Mouse (Mus musculus) cerebellum, adult 11-12 months (tissue): ENCODE measurements around the gene Olfr434.
"Not testable (repeated sequence)": the region's sequence is repeated elsewhere in the genome, so short reads cannot be mapped to it uniquely, and the experiment has no call there.

Experiments used
- DNase-seq: peaks from one replicate; pipeline ENCODE4 v3.0.0; 2022

The Olfr434 gene

DNA sequence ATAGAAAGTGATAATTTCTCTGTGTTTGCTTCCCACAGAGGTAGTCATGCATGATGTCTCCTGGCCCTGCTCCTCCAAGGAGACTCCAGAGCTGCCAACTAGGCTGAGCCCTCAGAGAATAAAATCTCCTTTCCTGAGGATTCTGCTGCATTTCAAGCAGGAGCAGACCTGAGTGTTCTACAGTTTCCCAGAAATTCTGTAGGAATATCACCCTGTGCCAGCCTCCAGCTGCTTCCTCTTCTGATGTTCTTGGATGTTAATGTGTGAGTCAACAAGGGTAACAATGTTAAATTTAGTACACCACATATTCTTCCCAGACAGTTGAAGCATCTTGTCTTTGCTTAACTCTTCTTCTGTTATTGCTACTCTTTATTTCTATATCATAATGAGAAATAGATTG lies at the start of gene Olfr434:
Olfr434 (plus strand) TSS at position 149 of the 400 bp plus-strand sequence.
- DNase-seq = not testable (repeated sequence)

DNA sequence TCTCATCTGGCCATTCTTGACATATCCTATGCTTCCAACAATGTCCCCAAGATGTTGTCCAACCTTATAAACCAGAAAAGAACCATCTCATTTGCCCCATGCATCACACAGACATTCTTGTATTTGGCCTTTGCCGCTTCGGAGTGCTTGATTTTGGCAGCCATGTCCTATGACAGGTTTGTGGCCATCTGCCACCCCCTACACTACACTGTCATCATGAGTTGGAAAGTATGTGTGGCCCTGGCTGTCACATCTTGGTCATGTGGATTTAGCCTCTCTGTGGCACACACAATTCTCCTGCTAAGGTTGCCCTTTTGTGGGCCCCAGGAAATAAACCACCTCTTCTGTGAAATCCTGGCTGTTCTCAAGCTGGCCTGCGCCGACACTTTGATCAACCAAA lies 45.6 kb upstream of the Olfr434 start:
- peak; percentile 22 for DNase-seq

DNA sequence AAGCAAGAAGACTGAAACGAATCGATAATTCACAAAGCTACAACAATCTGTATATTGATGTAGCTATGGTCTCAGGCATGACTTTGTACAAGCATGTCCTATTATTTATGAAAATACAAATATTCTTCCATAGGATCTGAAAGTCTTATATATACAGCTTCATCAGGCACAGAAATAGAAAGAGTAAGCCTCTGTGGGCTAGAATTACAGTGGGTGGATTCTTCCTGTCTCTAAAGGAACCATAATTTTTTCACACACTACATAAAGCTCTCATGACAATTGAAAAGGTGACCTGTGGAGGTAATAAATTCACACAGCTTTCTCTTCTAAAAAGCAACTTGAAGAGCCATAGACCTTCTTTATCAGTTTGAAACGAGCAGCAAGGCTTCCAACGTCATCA lies 41.0 kb upstream of the Olfr434 start, which contains the start of gene Olfr13:
Olfr13 (plus strand) TSS at position 301 of the 400 bp plus-strand sequence.
- no peak for DNase-seq

DNA sequence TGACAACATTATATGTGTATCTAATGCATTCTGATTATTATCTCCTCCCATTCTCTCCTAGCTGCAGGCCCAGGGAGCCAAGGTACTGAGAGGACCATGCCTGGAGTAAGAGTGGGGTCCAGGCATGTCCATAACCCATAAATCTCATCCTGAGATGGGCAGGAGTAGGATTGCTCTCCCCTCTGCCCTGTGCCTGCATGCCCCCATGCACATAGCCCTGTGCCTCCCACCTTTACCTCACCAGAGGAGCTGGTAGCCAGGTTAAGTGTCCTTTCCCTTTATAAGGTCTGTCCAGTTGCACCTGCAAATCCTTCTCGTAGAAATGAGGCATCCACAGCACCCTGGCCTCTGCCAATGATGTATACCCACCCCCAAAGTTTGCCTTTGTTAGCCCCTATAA lies 34.7 kb upstream of the Olfr434 start:
- no peak for DNase-seq

DNA sequence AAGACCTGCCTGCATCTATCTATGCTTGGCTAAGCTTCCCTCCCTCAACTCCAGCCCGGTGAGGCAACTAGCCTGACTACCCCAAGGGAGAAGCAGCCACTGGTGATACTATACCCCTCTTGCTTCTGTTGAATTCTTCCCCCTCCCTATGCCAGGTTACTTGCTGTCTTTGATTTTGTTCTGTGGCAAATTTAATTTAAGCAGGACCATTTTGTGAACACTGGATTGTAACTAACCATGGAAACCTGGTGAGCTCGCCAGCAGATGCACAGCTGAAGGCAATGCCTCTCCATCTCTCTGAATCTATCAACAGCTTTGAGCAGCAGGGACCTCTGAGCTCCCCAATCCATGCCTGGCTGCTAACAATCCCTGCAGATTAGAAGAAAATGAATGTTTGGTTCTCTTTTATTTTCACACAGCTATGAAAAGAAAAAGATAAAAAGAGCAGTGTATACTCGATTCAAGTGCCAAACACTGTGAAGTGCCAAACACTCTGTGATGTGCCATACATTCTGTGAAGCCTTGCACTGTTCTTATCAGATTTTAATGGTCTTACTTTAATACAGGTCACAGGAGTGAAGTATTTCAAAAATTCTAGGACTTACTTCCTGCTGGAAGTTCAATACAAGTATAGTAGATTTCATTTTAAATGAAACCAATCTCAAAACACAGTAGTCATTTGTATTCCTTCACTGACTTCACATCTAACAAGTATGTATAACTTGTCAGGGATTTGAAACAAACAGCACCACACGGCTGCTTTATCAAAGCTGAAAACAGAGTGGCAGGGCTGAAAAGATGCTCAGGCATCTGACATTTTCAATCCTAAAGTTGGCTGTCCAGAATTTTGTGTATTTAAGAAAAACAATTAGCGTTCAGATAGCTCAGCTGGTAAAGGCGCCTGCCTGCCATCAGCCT lies 34.0 kb upstream of the Olfr434 start:
- DNase-seq = no peak

DNA sequence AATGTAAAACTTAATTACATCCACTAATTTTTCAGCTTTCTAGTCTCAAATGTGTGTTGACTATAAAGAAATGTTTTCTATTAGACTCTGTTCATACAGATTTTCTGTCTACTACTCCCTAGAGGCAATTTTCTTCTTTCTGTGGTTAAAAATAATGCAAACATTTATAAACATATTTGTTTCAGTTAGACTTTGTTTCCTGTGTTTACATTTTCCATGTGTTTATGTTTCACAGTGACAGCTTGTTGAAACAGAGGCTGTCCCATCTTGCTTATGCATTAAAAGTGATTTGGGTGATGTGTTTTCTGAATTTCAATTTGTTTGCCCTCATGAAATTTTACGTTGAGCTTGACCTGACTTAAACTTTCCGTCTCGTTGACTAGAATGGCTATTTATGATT lies 21.8 kb upstream of the Olfr434 start:
- no peak for DNase-seq

DNA sequence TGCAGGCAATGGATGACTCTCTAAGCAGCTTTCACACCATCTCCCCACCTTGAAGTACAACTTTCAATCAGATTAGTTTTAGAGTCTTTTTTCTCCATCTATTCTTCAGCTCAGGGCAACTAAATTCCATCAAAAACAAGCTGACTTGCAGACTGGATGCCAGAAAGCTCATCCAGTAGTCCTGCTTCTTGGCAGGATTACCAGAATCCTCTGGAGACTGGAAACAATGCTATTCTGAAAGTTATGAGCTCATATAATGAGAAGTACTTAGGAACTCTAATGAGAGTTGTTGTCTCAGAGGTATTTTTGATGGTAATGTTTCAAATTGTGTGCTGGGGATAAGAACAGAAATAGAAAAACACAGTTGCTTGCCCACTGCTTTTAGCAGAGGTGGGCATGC lies 16.0 kb upstream of the Olfr434 start, which contains the start of gene Olfr435:
Olfr435 (plus strand) TSS at position 366 of the 400 bp plus-strand sequence.
- no peak for DNase-seq

DNA sequence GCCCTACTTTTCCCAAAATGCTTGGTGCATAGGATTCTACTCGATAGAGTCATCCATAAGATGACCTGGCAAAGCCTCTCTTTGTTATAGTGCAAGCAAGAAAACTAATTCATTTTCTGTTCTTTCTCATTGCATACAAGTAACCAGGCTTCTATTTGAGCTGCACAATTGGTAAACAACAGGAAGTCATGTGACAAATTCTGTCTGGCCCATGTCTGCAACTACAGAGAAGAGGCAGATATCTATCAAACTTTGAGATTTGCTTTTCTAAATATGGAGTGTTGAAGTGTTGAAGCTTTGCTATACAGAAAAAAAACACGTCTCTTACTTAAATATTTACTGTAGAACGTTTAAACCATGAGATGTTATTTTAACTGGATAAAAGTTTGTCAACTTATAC lies 14.7 kb upstream of the Olfr434 start:
- no peak for DNase-seq

DNA sequence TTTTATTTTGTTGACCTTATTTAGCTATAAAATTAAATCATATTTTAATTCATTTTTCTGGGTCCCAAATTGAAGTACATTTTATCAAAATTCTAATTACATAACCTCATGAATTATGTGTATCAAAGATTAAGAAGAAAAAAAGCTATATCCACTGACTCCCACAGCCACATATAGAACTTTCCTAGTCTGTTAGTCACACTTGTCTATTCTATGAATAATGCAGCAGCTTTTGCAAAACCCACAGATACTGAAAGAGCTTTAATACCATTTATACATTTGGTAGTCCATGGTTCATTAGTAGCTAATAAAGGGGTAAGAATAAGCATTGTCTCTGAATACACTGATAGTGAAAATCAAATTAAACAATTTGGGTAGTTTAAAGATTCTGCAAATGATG lies 10.0 kb upstream of the Olfr434 start:
- DNase-seq = no peak

DNA sequence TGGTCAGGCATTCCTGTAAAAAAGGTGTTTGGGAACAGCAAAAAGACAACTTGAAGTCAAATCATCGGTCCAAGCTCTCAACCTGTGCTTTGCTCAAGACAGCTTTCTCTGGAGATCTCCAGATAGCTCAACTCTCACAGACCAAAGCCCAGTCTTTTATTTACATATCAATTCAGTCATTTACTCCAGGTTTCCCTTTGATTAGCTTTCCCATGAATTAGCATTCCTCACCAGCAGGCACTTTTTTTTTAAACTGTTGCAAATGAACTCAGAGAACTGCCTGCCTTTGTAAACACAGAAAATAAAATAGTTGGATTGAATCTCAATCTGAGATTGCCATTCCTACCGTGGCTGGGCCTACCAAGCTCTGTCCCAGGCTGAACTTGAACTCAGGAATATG lies 7.5 kb upstream of the Olfr434 start:
- no peak for DNase-seq

DNA sequence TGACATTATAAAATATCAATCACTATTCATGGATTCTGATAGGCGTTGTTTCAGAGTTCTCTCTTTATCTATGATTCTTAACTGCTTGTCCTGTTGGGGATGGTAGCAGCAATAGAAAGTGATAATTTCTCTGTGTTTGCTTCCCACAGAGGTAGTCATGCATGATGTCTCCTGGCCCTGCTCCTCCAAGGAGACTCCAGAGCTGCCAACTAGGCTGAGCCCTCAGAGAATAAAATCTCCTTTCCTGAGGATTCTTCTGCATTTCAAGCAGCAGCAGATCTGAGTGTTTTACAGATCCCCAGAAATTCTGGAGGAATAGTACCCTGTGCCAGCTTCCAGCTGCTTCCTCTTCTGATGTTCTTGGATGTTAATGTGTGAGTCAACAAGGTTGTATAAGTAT lies 18.4 kb downstream of the Olfr434 start, which contains the start of gene Olfr47:
Olfr47 (plus strand) TSS at position 275 of the 400 bp plus-strand sequence.
- DNase-seq = not testable (repeated sequence)

DNA sequence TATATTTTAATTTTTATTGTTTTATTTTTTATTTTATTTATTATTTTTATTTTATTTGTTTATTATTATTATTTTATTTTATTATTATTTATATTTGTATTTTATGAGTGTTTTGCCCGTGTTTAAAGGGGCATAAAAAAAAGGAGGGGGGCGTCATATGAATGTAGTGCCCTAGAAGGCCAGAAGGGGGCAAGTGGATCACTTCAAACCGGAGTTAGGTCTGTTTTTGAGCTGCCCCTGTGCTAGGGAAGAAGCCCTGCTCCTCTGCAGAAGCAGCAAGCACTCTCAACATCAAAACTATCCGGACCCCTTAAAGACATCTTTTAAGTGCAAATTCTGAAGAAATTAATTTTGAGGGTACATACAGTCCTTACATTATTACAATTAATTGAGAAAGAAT lies 29.2 kb downstream of the Olfr434 start:
- DNase-seq = no peak

DNA sequence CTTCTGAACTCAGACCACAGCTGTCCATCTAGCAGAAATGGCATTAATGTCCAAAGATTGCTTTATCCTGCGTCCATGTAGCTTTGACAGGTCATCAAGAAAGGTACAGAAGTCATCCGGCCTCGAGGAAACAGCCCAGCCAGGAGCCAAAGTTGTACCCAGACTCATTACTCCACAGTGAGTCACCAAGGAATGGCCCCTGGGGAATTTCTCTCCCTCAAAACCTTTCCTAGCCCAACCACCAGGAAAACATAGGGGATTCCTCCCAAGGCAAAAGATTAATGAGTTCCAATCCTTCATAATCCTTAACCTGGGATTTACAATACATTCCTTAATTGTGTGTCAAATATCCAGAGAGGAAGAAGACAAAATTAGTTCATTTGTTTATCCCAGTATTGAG lies 34.6 kb downstream of the Olfr434 start:
- DNase-seq = no peak

DNA sequence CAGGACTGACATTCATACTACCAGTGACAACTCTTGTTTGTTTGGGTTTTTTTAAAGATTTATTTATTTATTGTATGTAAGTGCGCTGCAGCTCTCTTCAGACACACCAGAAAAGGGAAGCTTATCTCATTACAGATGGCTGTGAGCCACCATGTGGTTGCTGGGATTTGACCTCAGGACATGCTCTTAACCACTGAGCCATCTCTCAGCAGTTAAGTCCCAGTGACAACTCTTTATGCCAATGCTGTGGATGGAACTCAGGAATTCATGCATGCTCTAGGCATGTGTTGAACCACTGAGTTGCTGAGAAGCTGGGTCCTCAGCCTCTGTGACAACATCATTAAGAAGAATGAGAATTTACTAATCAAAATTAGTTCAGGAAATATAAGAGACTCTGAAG lies 40.2 kb downstream of the Olfr434 start:
- DNase-seq = no peak

DNA sequence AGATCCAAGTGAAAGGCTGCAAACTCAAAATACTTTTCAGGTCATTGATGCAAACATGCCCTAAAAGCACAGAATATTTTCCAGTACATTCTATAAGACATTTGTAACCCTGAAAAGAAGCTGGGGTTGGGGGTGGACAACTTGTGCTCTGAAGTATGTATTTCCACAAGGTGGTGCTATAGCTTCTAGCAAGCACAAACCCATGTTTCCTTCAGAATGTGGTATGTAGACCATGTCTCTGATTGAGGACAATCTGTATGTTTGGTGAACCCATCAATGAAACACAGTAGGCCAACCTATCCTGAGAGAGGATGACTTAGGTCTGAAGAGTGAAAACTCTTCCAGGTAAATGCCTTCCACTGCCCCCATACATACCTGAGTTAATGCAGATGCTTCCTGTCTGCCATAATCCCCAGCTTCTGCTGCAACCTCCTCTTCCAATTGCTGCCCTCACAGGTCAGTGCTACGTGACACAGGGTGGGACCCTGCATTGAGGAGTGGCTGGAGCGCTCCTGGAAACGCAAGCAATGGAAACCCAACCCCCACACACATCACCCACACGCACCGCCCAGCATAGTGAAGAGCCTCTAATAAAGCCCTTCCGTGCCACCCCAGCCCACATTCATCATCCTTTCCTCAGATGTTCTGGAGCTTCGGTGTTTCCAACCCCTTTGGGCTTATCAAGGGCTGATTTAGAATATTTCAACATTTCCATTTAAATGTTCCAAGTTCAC lies 41.5 kb downstream of the Olfr434 start:
- no peak for DNase-seq

DNA sequence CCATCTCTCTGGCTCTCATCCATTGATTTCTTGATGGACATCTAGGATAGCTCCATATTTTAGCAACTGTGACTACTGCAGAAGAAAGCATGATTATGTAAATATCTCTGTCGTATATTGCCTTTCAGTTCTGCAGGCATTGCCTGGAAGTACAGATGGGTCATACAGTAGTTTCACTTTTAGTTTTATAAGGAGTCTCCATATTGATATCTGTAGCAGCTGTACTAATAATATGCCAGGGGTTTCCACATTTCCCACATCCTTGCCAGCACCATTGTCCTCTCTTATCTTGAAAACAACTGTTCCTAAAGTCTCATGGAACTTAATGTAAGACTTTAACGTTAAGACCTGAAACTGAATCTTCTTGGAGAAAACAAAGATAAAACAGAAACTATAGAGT lies 47.9 kb downstream of the Olfr434 start:
- DNase-seq = no peak

DNA sequence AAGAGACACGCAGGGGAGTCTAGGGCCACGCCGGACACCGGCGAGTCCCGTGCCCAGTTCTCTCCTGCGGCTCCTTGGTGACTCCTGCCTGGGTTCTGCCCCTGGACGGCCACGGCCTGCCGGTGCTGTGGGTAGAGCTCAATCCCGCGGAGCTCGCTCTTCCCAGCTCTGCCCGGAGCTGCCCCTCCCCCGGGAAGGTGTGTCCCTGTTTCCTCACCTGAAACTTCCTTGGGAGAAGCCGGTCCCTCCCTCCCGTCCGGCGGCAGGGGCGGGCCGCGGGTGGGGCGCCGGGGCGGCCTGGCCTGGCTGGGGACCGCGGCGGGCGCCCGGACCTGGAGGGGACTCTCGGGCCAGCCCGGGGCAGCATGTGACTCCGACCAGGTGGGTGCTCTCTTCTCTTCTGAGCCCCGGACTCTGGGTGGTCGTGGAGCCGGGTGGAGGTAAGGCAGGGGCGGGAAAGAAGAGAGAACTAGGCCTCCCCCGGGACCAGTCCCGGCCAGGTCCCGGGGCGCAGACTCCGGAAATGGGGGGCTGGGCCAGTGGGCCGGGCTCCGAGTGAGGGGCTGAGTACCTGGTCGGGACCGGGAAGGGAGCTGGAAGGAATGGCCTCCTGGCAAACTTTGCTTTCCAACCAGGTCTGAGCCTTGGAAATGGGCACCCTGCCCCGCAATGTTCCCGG lies 52.7 kb downstream of the Olfr434 start, which contains the start of gene Arhgef5:
Arhgef5 (plus strand) TSS at position 220 of the 679 bp plus-strand sequence.
- DNase-seq = no peak

DNA sequence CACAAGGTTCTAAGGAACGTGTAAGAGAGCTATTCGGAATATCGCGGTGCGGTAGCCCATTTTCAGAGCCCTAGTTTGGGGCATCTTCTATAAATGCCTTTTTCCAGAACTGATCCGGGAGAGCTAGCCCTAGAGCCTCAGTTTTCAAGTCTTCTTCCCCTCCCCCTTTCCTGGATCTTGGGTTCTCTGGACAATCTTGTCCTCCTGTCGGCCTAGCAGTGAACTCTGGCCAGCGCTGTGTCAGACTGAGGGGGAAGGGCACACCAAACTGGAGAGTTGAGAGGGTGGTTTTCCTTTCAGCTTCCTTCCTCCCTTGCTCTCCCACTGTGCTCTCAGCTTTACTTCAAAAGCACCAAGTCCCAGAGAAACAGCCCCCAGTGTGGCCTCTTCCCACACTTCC lies 53.5 kb downstream of the Olfr434 start:
- no peak for DNase-seq
